Mouse (Mus musculus) megakaryocyte progenitor cell, adult 5-6 weeks (primary cell): ENCODE measurements around the gene Gm35549. TPM values are rescaled to one million over a fixed set of nuclear protein-coding genes. Genes with fewer than 3 reads are reported as not detected.

Experiments used
- ATAC-seq: replicated peaks from 2 replicates; pipeline ENCODE4 v1.8.0; 2016; ENCODE audit warnings: mild to moderate bottlenecking, moderate TSS enrichment, inconsistent platforms; ENCODE audit not compliant: poor library complexity
- total RNA-seq, 2 experiments: library from RNA; stranded (forward) in 1 of 2; stranded (reverse) in 1 of 2; fragments of 157-497, 149-512 nt in 1 of 2; fragments of 200-1000 nt in 1 of 2; gene quantifications; 2 replicates each; pipeline versions ENCODE4 v1.2.3 to v1.2.4; 2015 to 2017

Gene Gm35549
- total RNA-seq, 2 experiments from 2014 or later, result not detected

- no peak for ATAC-seq
These were observed 13.9 kb downstream of the Gm35549 start for GRCm38 (mm10) chr9:122829826-122830380.

GRCm38 (mm10) chr9:122826743-122827142 lies 17.1 kb downstream of the Gm35549 start:
- ATAC-seq, result no peak

GRCm38 (mm10) chr9:122823374-122824017 lies 20.3 kb downstream of the Gm35549 start:
- no peak for ATAC-seq

GRCm38 (mm10) chr9:122815239-122815851 lies 28.5 kb downstream of the Gm35549 start:
- ATAC-seq, result no peak

GRCm38 (mm10) chr9:122814775-122815174 lies 29.1 kb downstream of the Gm35549 start:
- ATAC-seq, result no peak

- no peak for ATAC-seq
These were observed 31.4 kb downstream of the Gm35549 start for GRCm38 (mm10) chr9:122812386-122812785.

GRCm38 (mm10) chr9:122810212-122810611 lies 33.6 kb downstream of the Gm35549 start:
- no peak for ATAC-seq

GRCm38 (mm10) chr9:122807186-122807585 lies 36.6 kb downstream of the Gm35549 start:
- ATAC-seq, result no peak

- no peak for ATAC-seq
These were observed 37.9 kb downstream of the Gm35549 start for GRCm38 (mm10) chr9:122805845-122806341.

GRCm38 (mm10) chr9:122805053-122805844 lies 38.6 kb downstream of the Gm35549 start, which contains the start of gene Tcaim:
Gene Tcaim, plus strand, starts transcription at chr9:122805539.
- ATAC-seq, result peak; percentile 94

- ATAC-seq, result no peak
These were observed 57.3 kb downstream of the Gm35549 start for GRCm38 (mm10) chr9:122786534-122786933.

GRCm38 (mm10) chr9:122785231-122785630 lies 58.6 kb downstream of the Gm35549 start:
- ATAC-seq, result peak; percentile 54

Other genes with a start within 250 kb of the Gm35549 start
- not detected in 2 replicates for gene Topaz1, start 96.7 kb downstream of the Gm35549 start, total RNA-seq (2015)
- gene Topaz1, start 96.7 kb downstream of the Gm35549 start, total RNA-seq (2017), result not detected in 2 replicates
- 4.0 and 4.9 TPM in 2 replicates for gene Tcaim, start 38.5 kb downstream of the Gm35549 start, total RNA-seq (2015)
- gene Tcaim, start 38.5 kb downstream of the Gm35549 start, total RNA-seq (2017), result 6.8 and 8.3 TPM in 2 replicates
- gene Zfp445, start 22.0 kb upstream of the Gm35549 start, total RNA-seq (2015), result 27.2 and 35.6 TPM in 2 replicates
- gene Zfp445, start 22.0 kb upstream of the Gm35549 start, total RNA-seq (2017), result 56.0 and 80.6 TPM in 2 replicates
- gene Zkscan7, start 41.6 kb upstream of the Gm35549 start, total RNA-seq (2015), result 1.4 TPM in 2 replicates
- gene Zkscan7, start 41.6 kb upstream of the Gm35549 start, total RNA-seq (2017), result 1.6 and 2.2 TPM in 2 replicates
- gene Zfp105, start 79.0 kb upstream of the Gm35549 start, total RNA-seq (2015), result 1.6 and 1.8 TPM in 2 replicates
- gene Zfp105, start 79.0 kb upstream of the Gm35549 start, total RNA-seq (2017), result 1.5 and 2.2 TPM in 2 replicates
- gene 1110059G10Rik, start 107.0 kb upstream of the Gm35549 start, total RNA-seq (2015), result 48.1 and 50.3 TPM in 2 replicates
- gene 1110059G10Rik, start 107.0 kb upstream of the Gm35549 start, total RNA-seq (2017), result 18.7 and 23.9 TPM in 2 replicates
- gene Kif15, start 107.0 kb upstream of the Gm35549 start, total RNA-seq (2015), result 132 and 145 TPM in 2 replicates
- gene Kif15, start 107.0 kb upstream of the Gm35549 start, total RNA-seq (2017), result 343 and 401 TPM in 2 replicates
- gene Tmem42, start 177.3 kb upstream of the Gm35549 start, total RNA-seq (2015), result 12.7 and 15.7 TPM in 2 replicates
- 8.5 and 8.7 TPM in 2 replicates for gene Tmem42, start 177.3 kb upstream of the Gm35549 start, total RNA-seq (2017)
- gene Tgm4, start 190.7 kb upstream of the Gm35549 start, total RNA-seq (2015), result not detected in 2 replicates
- 0.04 TPM in 1 of 2 replicates, not detected in the other for gene Tgm4, start 190.7 kb upstream of the Gm35549 start, total RNA-seq (2017)